Mouse (Mus musculus): ENCODE results near the gene Pign. TPM values are rescaled to one million over a fixed set of nuclear protein-coding genes. Genes with fewer than 3 reads are reported as not detected.

Gene Pign
- polyA plus RNA-seq, 1 experiment, result not detected

- 93% methylated on average over 4 of the region's 4 CpGs for WGBS
- H3K27ac ChIP-seq (ENCODE audit: insufficient read depth, low read depth, low read length), result no peak overlapping the region
- TF ChIP-seq POLR2A (IDR thresholded peaks at IDR 0.05; ENCODE audit: insufficient read depth, low read depth, low read length), result no peak
- TF ChIP-seq CTCF (IDR thresholded peaks at IDR 0.05; ENCODE audit: insufficient read depth, low read depth, low read length), result no peak
- H3K4me3 ChIP-seq (ENCODE audit: insufficient read depth, low read depth, low read length), result no peak overlapping the region
- no peaks in the 10 kb centered on the region for H3K4me1 ChIP-seq (ENCODE audit: control insufficient read depth, insufficient read depth, low read length)
Measured at GRCm38 (mm10) chr1:105549648-105550047, 113.8 kb downstream of the Pign start.

DNA sequence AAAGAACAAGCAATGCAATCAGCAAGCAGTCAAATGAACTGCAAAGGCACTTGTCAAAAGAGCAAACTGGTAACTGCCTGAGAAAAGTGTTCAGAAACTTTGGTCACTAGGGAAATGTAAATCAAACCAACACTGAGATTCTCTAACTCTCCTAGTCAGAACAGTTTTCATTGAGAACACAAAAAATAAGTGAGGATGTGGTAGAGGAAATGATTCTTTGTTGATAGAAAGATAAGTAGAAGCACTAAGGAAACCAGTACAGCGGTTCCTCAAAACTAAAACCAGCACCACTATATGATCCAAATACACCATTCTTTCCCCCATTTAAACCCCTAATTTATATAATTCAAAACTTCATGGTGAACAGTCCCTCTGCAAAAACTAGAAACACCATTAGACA lies 120.4 kb downstream of the Pign start:
- TF ChIP-seq POLR2A (IDR thresholded peaks at IDR 0.05; ENCODE audit: insufficient read depth, low read depth, low read length) (no peak), CTCF (IDR thresholded peaks at IDR 0.05; ENCODE audit: insufficient read depth, low read depth, low read length) (no peak)
- H3K4me3 ChIP-seq (ENCODE audit: insufficient read depth, low read depth, low read length), result no peak overlapping the region
- H3K4me1 ChIP-seq (ENCODE audit: control insufficient read depth, insufficient read depth, low read length), result no peaks in the 10 kb centered on the region
- 93% methylated on average over 1 of the region's 1 CpGs for whole genome bisulfite sequencing
- H3K27ac ChIP-seq (ENCODE audit: insufficient read depth, low read depth, low read length), result no peak overlapping the region

DNA sequence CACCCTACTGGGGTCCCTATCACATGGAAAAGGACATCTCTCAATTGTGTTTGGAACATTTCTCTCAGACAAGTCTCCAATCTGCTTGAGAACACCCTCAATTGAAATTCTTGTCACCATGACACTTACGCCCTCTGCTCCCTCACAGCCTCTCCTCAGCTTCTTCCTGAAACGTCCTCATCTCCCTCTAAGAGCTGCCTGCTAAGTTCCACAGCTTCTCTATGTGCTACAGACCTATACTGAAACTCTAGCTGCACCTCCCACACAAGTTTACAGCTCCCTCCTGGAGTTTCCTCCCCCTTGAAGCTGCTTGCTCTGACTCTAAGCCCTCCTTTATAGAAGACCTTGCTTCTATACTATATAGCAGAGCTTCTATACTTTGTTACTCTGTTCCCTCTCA lies 139.7 kb downstream of the Pign start:
- Histone ChIP-seq H3K4me3 (ENCODE audit: insufficient read depth, low read depth, low read length) (no peak overlapping the region), H3K4me1 (ENCODE audit: control insufficient read depth, insufficient read depth, low read length) (no peaks in the 10 kb centered on the region), H3K27ac (ENCODE audit: insufficient read depth, low read depth, low read length) (no peak overlapping the region)
- WGBS, result 61% methylated on average over 2 of the region's 2 CpGs
- TF ChIP-seq CTCF (IDR thresholded peaks at IDR 0.05; ENCODE audit: insufficient read depth, low read depth, low read length), result no peak
- no peak for TF ChIP-seq POLR2A (IDR thresholded peaks at IDR 0.05; ENCODE audit: insufficient read depth, low read depth, low read length)

GRCm38 (mm10) chr1:105522321-105522720 lies 141.2 kb downstream of the Pign start:
- WGBS, result 82% methylated on average over 2 of the region's 2 CpGs
- H3K27ac ChIP-seq (ENCODE audit: insufficient read depth, low read depth, low read length), result no peak overlapping the region

DNA sequence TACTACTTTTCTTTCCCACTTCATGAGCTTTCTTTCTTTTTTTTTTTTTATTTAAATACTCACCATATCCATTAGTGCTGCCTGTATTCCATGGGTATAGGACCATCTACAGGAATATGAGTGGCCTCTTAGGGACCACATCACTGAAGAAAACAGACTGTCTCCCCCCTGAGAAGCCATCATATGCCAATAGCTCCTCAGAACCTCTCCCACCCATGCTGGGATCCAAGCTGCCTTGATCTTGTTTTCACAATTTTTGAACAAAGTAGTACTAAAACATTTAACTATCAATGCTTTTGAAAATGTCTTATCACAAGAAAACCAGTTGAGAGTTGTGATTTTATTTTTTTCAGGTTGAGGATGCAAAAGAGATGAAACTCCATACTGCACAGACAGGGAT lies 145.4 kb downstream of the Pign start:
- H3K4me3 ChIP-seq (ENCODE audit: insufficient read depth, low read depth, low read length), result no peak overlapping the region
- no peaks in the 10 kb centered on the region for H3K4me1 ChIP-seq (ENCODE audit: control insufficient read depth, insufficient read depth, low read length)
- TF ChIP-seq CTCF (IDR thresholded peaks at IDR 0.05; ENCODE audit: insufficient read depth, low read depth, low read length) (no peak), POLR2A (IDR thresholded peaks at IDR 0.05; ENCODE audit: insufficient read depth, low read depth, low read length) (no peak)
- H3K27ac ChIP-seq (ENCODE audit: insufficient read depth, low read depth, low read length), result no peak overlapping the region

More at GRCm38 (mm10) chr1:105522321-105522720, 141.2 kb downstream of the Pign start:
- TF ChIP-seq CTCF (IDR thresholded peaks at IDR 0.05; ENCODE audit: insufficient read depth, low read depth, low read length) (no peak), POLR2A (IDR thresholded peaks at IDR 0.05; ENCODE audit: insufficient read depth, low read depth, low read length) (no peak)
- no peaks in the 10 kb centered on the region for H3K4me1 ChIP-seq (ENCODE audit: control insufficient read depth, insufficient read depth, low read length)
- no peak overlapping the region for H3K4me3 ChIP-seq (ENCODE audit: insufficient read depth, low read depth, low read length)

GRCm38 (mm10) chr1:105507116-105507515 lies 156.4 kb downstream of the Pign start:
- 90% methylated on average over 1 of the region's 1 CpGs for WGBS
- no peak overlapping the region for H3K4me3 ChIP-seq (ENCODE audit: insufficient read depth, low read depth, low read length)
- no peak overlapping the region for H3K27ac ChIP-seq (ENCODE audit: insufficient read depth, low read depth, low read length)
- no peaks in the 10 kb centered on the region for H3K4me1 ChIP-seq (ENCODE audit: control insufficient read depth, insufficient read depth, low read length)
- no peak for TF ChIP-seq CTCF (IDR thresholded peaks at IDR 0.05; ENCODE audit: insufficient read depth, low read depth, low read length)
- no peak for TF ChIP-seq POLR2A (IDR thresholded peaks at IDR 0.05; ENCODE audit: insufficient read depth, low read depth, low read length)

DNA sequence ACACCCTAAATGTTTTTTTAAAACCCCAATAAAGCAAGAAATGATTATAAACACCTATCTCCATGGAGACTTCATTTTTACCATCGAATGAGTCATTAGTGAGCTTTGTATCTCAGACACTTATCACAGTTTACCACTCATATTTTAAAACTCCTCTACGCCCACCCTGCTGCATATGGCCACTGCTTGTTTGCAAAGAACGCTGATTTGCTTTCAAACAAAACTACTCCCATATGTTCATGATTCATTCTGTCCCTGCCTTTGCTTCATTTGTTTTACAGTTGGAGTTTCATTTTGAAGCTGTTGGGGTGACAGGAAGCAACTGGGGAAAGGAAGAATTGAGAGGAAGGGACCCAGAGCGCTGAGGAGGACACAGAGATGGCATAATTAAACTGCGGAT lies 170.9 kb downstream of the Pign start:
- Histone ChIP-seq H3K4me3 (ENCODE audit: insufficient read depth, low read depth, low read length) (no peak overlapping the region), H3K4me1 (ENCODE audit: control insufficient read depth, insufficient read depth, low read length) (no peaks in the 10 kb centered on the region), H3K27ac (ENCODE audit: insufficient read depth, low read depth, low read length) (no peak overlapping the region)
- TF ChIP-seq CTCF (IDR thresholded peaks at IDR 0.05; ENCODE audit: insufficient read depth, low read depth, low read length), result no peak
- TF ChIP-seq POLR2A (IDR thresholded peaks at IDR 0.05; ENCODE audit: insufficient read depth, low read depth, low read length), result no peak
- 69% methylated on average over 5 of the region's 5 CpGs for WGBS

- Histone ChIP-seq H3K4me3 (ENCODE audit: insufficient read depth, low read depth, low read length) (no peak overlapping the region), H3K4me1 (ENCODE audit: control insufficient read depth, insufficient read depth, low read length) (no peaks in the 10 kb centered on the region), H3K27ac (ENCODE audit: insufficient read depth, low read depth, low read length) (no peak overlapping the region)
- TF ChIP-seq CTCF (IDR thresholded peaks at IDR 0.05; ENCODE audit: insufficient read depth, low read depth, low read length) (no peak), POLR2A (IDR thresholded peaks at IDR 0.05; ENCODE audit: insufficient read depth, low read depth, low read length) (no peak)
- 79% methylated on average over 3 of the region's 3 CpGs for WGBS
Measured at GRCm38 (mm10) chr1:105489456-105489855, 174.0 kb downstream of the Pign start.

- H3K4me1 ChIP-seq (ENCODE audit: control insufficient read depth, insufficient read depth, low read length), result no peaks in the 10 kb centered on the region
- H3K4me3 ChIP-seq (ENCODE audit: insufficient read depth, low read depth, low read length), result no peak overlapping the region
- 38% methylated on average over 4 of the region's 4 CpGs for WGBS
- H3K27ac ChIP-seq (ENCODE audit: insufficient read depth, low read depth, low read length), result no peak overlapping the region
- TF ChIP-seq POLR2A (IDR thresholded peaks at IDR 0.05; ENCODE audit: insufficient read depth, low read depth, low read length) (no peak), CTCF (IDR thresholded peaks at IDR 0.05; ENCODE audit: insufficient read depth, low read depth, low read length) (no peak)
Measured at GRCm38 (mm10) chr1:105487037-105487436, 176.4 kb downstream of the Pign start.

Other genes starting within 250 kb of the Pign start
- gene Relch, start 184 bp upstream of the Pign start, polyA plus RNA-seq (2012; ENCODE audit: insufficient read depth, insufficient read length, low replicate concordance, missing spikeins), result 163 TPM in 1 of 2 replicates, not detected in the other
- gene Tnfrsf11a, start 117.0 kb upstream of the Pign start, polyA plus RNA-seq (2012; ENCODE audit: insufficient read depth, insufficient read length, low replicate concordance, missing spikeins), result not detected in 2 replicates

Measured in olfactory bulb, adult 2 months (tissue).